Mouse (Mus musculus): ENCODE data around the gene Npdc1.

Npdc1 gene

GRCm38 (mm10) chr2:25428442-25429236, 29.5 kb downstream of the Npdc1 start, which contains the start of gene Abca2:
TSS of gene Abca2 (plus strand) at chr2:25428703.
- in situ Hi-C loops (cut with MboI; ENCODE audit: low sequenced_read_pairs): no loop called here

- in situ Hi-C loops (cut with MboI; ENCODE audit: low sequenced_read_pairs): no loop called here
Measured at GRCm38 (mm10) chr2:25429435-25430180, 30.5 kb downstream of the Npdc1 start.

GRCm38 (mm10) chr2:25430395-25431233, 31.5 kb downstream of the Npdc1 start:
- in situ Hi-C loops (cut with MboI; ENCODE audit: low sequenced_read_pairs): no loop called here

GRCm38 (mm10) chr2:25431308-25431855, 32.2 kb downstream of the Npdc1 start:
- in situ Hi-C loops (cut with MboI; ENCODE audit: low sequenced_read_pairs): no loop called here

GRCm38 (mm10) chr2:25432326-25433098, 33.4 kb downstream of the Npdc1 start:
- in situ Hi-C loops (cut with MboI; ENCODE audit: low sequenced_read_pairs): no loop called here

- in situ Hi-C loops (cut with MboI; ENCODE audit: low sequenced_read_pairs): no loop called here
Measured at GRCm38 (mm10) chr2:25433101-25433500, 34.0 kb downstream of the Npdc1 start.

- in situ Hi-C loops (cut with MboI; ENCODE audit: low sequenced_read_pairs): no loop called here
Measured at GRCm38 (mm10) chr2:25434292-25434691, 35.1 kb downstream of the Npdc1 start.

GRCm38 (mm10) chr2:25436286-25436820, 37.2 kb downstream of the Npdc1 start:
- in situ Hi-C loops (cut with MboI; ENCODE audit: low sequenced_read_pairs): no loop called here

GRCm38 (mm10) chr2:25441067-25441466, 41.9 kb downstream of the Npdc1 start:
- in situ Hi-C loops (cut with MboI; ENCODE audit: low sequenced_read_pairs): no loop called here

- in situ Hi-C loops (cut with MboI; ENCODE audit: low sequenced_read_pairs): no loop called here
Measured at GRCm38 (mm10) chr2:25442682-25443081, 43.5 kb downstream of the Npdc1 start.

- in situ Hi-C loops (cut with MboI; ENCODE audit: low sequenced_read_pairs): no loop called here
Measured at GRCm38 (mm10) chr2:25450853-25451647, 51.9 kb downstream of the Npdc1 start.

GRCm38 (mm10) chr2:25452951-25453350, 53.8 kb downstream of the Npdc1 start:
- in situ Hi-C loops (cut with MboI; ENCODE audit: low sequenced_read_pairs): no loop called here

GRCm38 (mm10) chr2:25456205-25456953, 57.2 kb downstream of the Npdc1 start, which contains the start of gene Clic3:
TSS of gene Clic3 (plus strand) at chr2:25456838.
- in situ Hi-C loops (cut with MboI; ENCODE audit: low sequenced_read_pairs): no loop called here

GRCm38 (mm10) chr2:25457022-25457896, 58.1 kb downstream of the Npdc1 start:
- in situ Hi-C loops (cut with MboI; ENCODE audit: low sequenced_read_pairs): no loop called here

- in situ Hi-C loops (cut with MboI; ENCODE audit: low sequenced_read_pairs): no loop called here
Measured at GRCm38 (mm10) chr2:25458911-25459310, 59.8 kb downstream of the Npdc1 start.
